Mouse (Mus musculus) olfactory bulb, adult 2 months (tissue): ENCODE data around the gene Ube2h.

ENCODE experiments used
- CTCF ChIP-seq: fragments of 200-500 bp; IDR thresholded peaks from 2 replicates; pipeline ENCODE4 v1.5.1; 2012; ENCODE audit warnings: low read depth, mild to moderate bottlenecking, low read length, moderate library complexity; ENCODE audit not compliant: insufficient read depth
- POLR2A ChIP-seq: fragments of 200-500 bp; IDR thresholded peaks from 2 replicates; pipeline ENCODE4 v1.6.1; 2012; ENCODE audit warnings: mild to moderate bottlenecking, low read depth, low read length, moderate library complexity; ENCODE audit not compliant: insufficient read depth

DNA sequence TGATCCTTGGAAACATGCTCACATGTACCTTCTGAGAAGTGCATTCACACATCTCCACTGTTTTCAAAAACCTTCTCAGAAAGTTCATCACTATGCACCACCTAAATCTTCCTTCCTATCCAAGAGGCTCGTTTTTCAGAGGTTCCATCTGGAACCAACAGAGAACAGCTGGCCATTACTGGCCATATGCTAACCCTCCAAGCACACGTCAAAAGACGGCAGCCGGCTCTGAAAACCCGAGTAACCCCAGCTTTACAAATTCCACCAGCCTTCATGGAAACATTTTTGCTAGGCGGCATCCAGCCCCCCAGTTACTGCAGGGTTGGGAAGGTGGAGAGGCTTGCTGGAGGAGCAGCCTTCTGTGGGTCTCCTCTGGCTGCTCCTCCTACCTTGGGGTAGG, 122.3 kb downstream of the Ube2h start:
- no peak for TF ChIP-seq POLR2A
- no peak for TF ChIP-seq CTCF
